8 mouse cellular contexts compared by ENCODE assay signal in the genomic region with DNA sequence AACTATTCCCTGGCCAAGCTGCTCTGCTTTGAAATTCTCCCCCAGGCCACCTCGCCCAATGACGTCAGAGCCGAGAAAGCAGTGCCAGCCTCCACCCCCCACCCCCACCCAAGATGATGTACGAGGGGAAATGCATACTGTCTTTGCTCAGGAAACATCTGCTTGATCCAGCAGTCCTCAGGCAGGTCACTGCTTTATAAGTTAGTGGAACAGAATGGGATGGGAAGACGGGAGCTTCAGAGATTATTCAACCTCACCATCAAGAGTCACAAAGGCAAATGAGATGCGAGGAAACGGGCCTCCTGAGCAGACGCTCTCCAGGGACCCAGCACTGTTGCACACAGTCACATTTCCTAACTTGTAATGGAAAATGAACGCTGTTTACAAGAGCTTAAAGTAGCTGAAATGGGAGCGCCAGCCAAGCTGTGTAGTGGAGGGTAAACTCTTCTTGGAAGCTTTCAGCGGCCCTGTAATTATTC. TPM values are rescaled to one million over a fixed set of nuclear protein-coding genes. Genes with fewer than 3 reads are reported as not detected.
DNase-seq lines count a peak whose midpoint lies in the region; ATAC-seq lines count a peak whose summit lies in the region.

No protein-coding gene starts in this region.

- no peak for ATAC-seq in midbrain, embryonic 16.5 days
- no peak; the same call in 1 of the 2 replicates for ATAC-seq in intestine, embryonic 14.5 days (replicated peaks; ENCODE audit: low FRiP score, low TSS enrichment, low read depth)
- no peak for ATAC-seq in activated CD4-positive, CD25-positive, alpha-beta regulatory T cell, adult 4 months

- peak overlapping the region; percentile 73 for H3K27ac ChIP-seq in midbrain, embryonic 10.5 days (replicated peaks)
- H3K27ac ChIP-seq in midbrain, embryonic 16.5 days (ENCODE audit: low read length) = no peak overlapping the region
- H3K27ac ChIP-seq in intestine, embryonic 14.5 days (ENCODE audit: low read depth) = peak overlapping the region; percentile 60; the same call in 1 of the 2 replicates

- 31% methylated on average over 11 of the region's 11 CpGs for WGBS in midbrain, embryonic 10.5 days
- WGBS in midbrain, embryonic 16.5 days = 17% methylated on average over 11 of the region's 11 CpGs
- WGBS in intestine, embryonic 14.5 days = 14% methylated on average over 11 of the region's 11 CpGs

- H3K4me3 ChIP-seq in midbrain, embryonic 10.5 days = peak overlapping the region; percentile 29
- H3K4me3 ChIP-seq in midbrain, embryonic 16.5 days (ENCODE audit: low read depth, low read length) = no peak overlapping the region
- no peak overlapping the region for H3K4me3 ChIP-seq in intestine, embryonic 14.5 days (ENCODE audit: low read depth, low read length)

- peaks cover 14% of the 10 kb centered on the region; the same call in 1 of the 2 replicates for H3K27me3 ChIP-seq in midbrain, embryonic 10.5 days (ENCODE audit: low read depth, poor library complexity, severe bottlenecking)
- H3K27me3 ChIP-seq in midbrain, embryonic 16.5 days (ENCODE audit: control insufficient read depth, insufficient read depth, low read depth, low read length) = no peaks in the 10 kb centered on the region
- H3K27me3 ChIP-seq in intestine, embryonic 14.5 days (replicated peaks; ENCODE audit: control insufficient read depth, insufficient read depth, low read length) = no peaks in the 10 kb centered on the region

- no peak overlapping the region for H3K4me2 ChIP-seq in midbrain, embryonic 16.5 days (ENCODE audit: low read length)
- H3K4me2 ChIP-seq in intestine, embryonic 14.5 days (ENCODE audit: low read length) = 0 out of 2 replicates have a peak overlapping the region, but pooled peaks have one; percentile 2

- no peaks in the 10 kb centered on the region for H3K9me3 ChIP-seq in midbrain, embryonic 10.5 days (replicated peaks)
- H3K9me3 ChIP-seq in midbrain, embryonic 16.5 days (replicated peaks; ENCODE audit: control insufficient read depth, low read length, poor library complexity, severe bottlenecking) = no peaks in the 10 kb centered on the region
- H3K9me3 ChIP-seq in intestine, embryonic 14.5 days (ENCODE audit: control insufficient read depth, low read length) = no peaks in the 10 kb centered on the region

- no peak overlapping the region for H3K9ac ChIP-seq in midbrain, embryonic 16.5 days (ENCODE audit: low read depth, low read length)
- no peak overlapping the region for H3K9ac ChIP-seq in intestine, embryonic 14.5 days (ENCODE audit: low read length)

- H3K4me1 ChIP-seq in midbrain, embryonic 10.5 days = peaks cover 22% of the 10 kb centered on the region
- H3K4me1 ChIP-seq in midbrain, embryonic 16.5 days (ENCODE audit: control insufficient read depth, insufficient read depth, low read length) = peaks cover 8% of the 10 kb centered on the region
- H3K4me1 ChIP-seq in intestine, embryonic 14.5 days (replicated peaks; ENCODE audit: control insufficient read depth, insufficient read depth, low read length) = peaks cover 10% of the 10 kb centered on the region

- no peaks in the 10 kb centered on the region for H3K36me3 ChIP-seq in midbrain, embryonic 10.5 days
- H3K36me3 ChIP-seq in midbrain, embryonic 16.5 days (ENCODE audit: control insufficient read depth, insufficient read depth, low read length) = no peaks in the 10 kb centered on the region
- no peaks in the 10 kb centered on the region for H3K36me3 ChIP-seq in intestine, embryonic 14.5 days (ENCODE audit: control insufficient read depth, insufficient read depth, low read length)

- peak; percentile 27 for DNase-seq in midbrain, embryonic 10.5 days (ENCODE audit: low spot score)
- peak; percentile 11 to 27 for DNase-seq in gastrocnemius, adult 8-10 months (ENCODE audit: low spot score in 2 of 2)
- no peak for DNase-seq in intestine, embryonic 14.5 days (ENCODE audit: low spot score)
- peak; percentile 57 for DNase-seq in lung, postnatal 14 days
- DNase-seq in frontal cortex, postnatal 36 days (ENCODE audit: low spot score in 2 of 2) = no peak
- no peak for DNase-seq in MN1 (ENCODE audit: low spot score)

RNA-seq across cellular contexts. Expression of a gene that starts 24.3 kb away (rescaled TPM):
- 16.4 and 20.2 TPM in 2 replicates for polyA plus RNA-seq in midbrain, embryonic 10.5 days (2016; fragmentation: Nextera tagmentation; extraction: Ambion mirVana)
- polyA plus RNA-seq in midbrain, embryonic 16.5 days (2015; fragmentation: Nextera tagmentation; extraction: Ambion mirVana) = 0.87 and 0.88 TPM in 2 replicates
- 1 to 10 TPM; 3.1 to 4.5 (median 4.3) TPM for total RNA-seq in gastrocnemius, adult 8-10 months (2022)
- 9.7 and 10.4 TPM in 2 replicates for polyA plus RNA-seq in intestine, embryonic 14.5 days (2014; fragmentation: Nextera tagmentation; extraction: Ambion mirVana)
- polyA plus RNA-seq in activated CD4-positive, CD25-positive, alpha-beta regulatory T cell, adult 4 months (2017; shearing (Covaris generic)) = 1 to 10 TPM; 5.7 to 6.9 TPM

RNA-seq across cellular contexts. Expression of a gene that starts 51.8 kb away (rescaled TPM):
- polyA plus RNA-seq in midbrain, embryonic 10.5 days (2016; fragmentation: Nextera tagmentation; extraction: Ambion mirVana) = 5.8 and 5.9 TPM in 2 replicates
- polyA plus RNA-seq in midbrain, embryonic 16.5 days (2015; fragmentation: Nextera tagmentation; extraction: Ambion mirVana) = 8.6 and 12.9 TPM in 2 replicates
- total RNA-seq in gastrocnemius, adult 8-10 months (2022) = 10 to 100 TPM in 2 of 4 experiments, 1 to 10 TPM in 2; 9.1 to 24.0 (median 11.7) TPM
- 17.3 and 19.2 TPM in 2 replicates for polyA plus RNA-seq in intestine, embryonic 14.5 days (2014; fragmentation: Nextera tagmentation; extraction: Ambion mirVana)
- polyA plus RNA-seq in activated CD4-positive, CD25-positive, alpha-beta regulatory T cell, adult 4 months (2017; shearing (Covaris generic)) = not detected

Comparison
In these comparisons a context has a peak if more than half of its experiments do, and no peak if none do; other contexts are left out.
1. DNase-seq: peak in midbrain, embryonic 10.5 days (single experiment), gastrocnemius, adult 8-10 months (2 of 2) and lung, postnatal 14 days (single experiment); none in intestine, embryonic 14.5 days (single experiment), frontal cortex, postnatal 36 days (0 of 2) and MN1 (single experiment).